Mouse (Mus musculus) intestine, embryonic 14.5 days (tissue): ENCODE results near the gene Hist1h2ae. TPM values are rescaled to one million over a fixed set of nuclear protein-coding genes. Genes with fewer than 3 reads are reported as not detected.
A peak's percentile ranks its signal among the peaks of the same experiment; 100 is the strongest.
"Not testable (repeated sequence)": the region's sequence is repeated elsewhere in the genome, so short reads cannot be mapped to it uniquely, and the experiment has no call there.

Experiments used
- ATAC-seq: fragments of 200-750 bp; cut with Nextera tagmentation; replicated peaks from 2 replicates; pipeline ENCODE4 v1.8.0; 2017; ENCODE audit warnings: low read depth, moderate number of reproducible peaks, moderate TSS enrichment, moderate library complexity; ENCODE audit not compliant: low FRiP score, low TSS enrichment
- DNase-seq: peaks from one replicate; pipeline ENCODE4 v3.0.0-alpha.2; 2018; ENCODE audit warnings: low spot score
- H3K27ac ChIP-seq: fragments of 300-500 bp; sonication (generic); 2 replicates; pipeline ENCODE4 v1.5.1; 2014; ENCODE audit warnings: low read depth, mild to moderate bottlenecking, control low read depth
- H3K27me3 ChIP-seq: fragments of 300-500 bp; sonication (generic); replicated peaks from 2 replicates; pipeline ENCODE4 v1.6.1; 2014; ENCODE audit warnings: low read length, control low read depth; ENCODE audit not compliant: control insufficient read depth, insufficient read depth
- H3K36me3 ChIP-seq: fragments of 300-500 bp; sonication (generic); 2 replicates; pipeline ENCODE4 v1.6.1; 2014; ENCODE audit warnings: low read length, control low read depth; ENCODE audit not compliant: control insufficient read depth, insufficient read depth
- H3K4me1 ChIP-seq: fragments of 300-500 bp; sonication (generic); replicated peaks from 2 replicates; pipeline ENCODE4 v1.6.1; 2014; ENCODE audit warnings: low read length, control low read depth, mixed read lengths; ENCODE audit not compliant: control insufficient read depth, insufficient read depth
- H3K4me2 ChIP-seq: fragments of 300-500 bp; sonication (generic); 2 replicates; pipeline ENCODE4 v1.6.1; 2014; ENCODE audit warnings: low read length
- H3K4me3 ChIP-seq: fragments of 300-500 bp; sonication (generic); 2 replicates; pipeline ENCODE4 v1.5.1; 2014; ENCODE audit warnings: low read depth, low read length, control low read depth, mixed read lengths
- H3K9ac ChIP-seq: fragments of 300-500 bp; sonication (generic); 2 replicates; pipeline ENCODE4 v1.6.1; 2014; ENCODE audit warnings: mild to moderate bottlenecking, low read length
- H3K9me3 ChIP-seq: fragments of 300-500 bp; sonication (generic); 2 replicates; pipeline ENCODE4 v1.6.1; 2016; ENCODE audit warnings: low read length, control low read depth; ENCODE audit not compliant: control insufficient read depth
- WGBS: fragments of 180-500 bp; shearing (Covaris S2); extraction: QIAGEN DNeasy Blood & Tissue Kit; methylation state at CpG from one replicate; pipeline ENCODE4 v1.1.7; 2014; 5-methylcytosine and 5-hydroxymethylcytosine counted together
- polyA plus RNA-seq: library from polyadenylated mRNA; unstranded; fragments of >200 nt; fragmentation: Nextera tagmentation; extraction: Ambion mirVana; gene quantifications from 2 replicates; pipeline ENCODE4 v1.2.1, GENCODE M21; 2014

The Hist1h2ae gene
- polyA plus RNA-seq, 1 experiment from 2014 or later = 106 TPM

DNA sequence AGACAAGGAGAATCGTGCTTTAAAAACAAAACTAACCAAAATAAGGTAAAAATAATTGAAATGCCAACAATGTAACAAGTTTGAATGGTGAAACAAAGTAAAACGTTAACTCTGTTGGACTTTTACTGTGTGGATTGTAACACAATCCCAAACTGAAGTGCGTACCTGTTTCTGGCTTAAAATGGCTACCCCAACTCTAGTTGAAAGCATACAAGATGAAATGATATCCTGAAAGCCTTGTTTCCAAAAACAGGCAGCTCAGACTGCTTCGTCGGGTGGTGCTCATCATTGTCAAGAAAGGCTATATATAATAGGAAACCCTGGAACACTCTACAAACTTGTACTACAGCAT lies 9.5 kb downstream of the Hist1h2ae start:
- not testable (repeated sequence) for ATAC-seq, H3K9me3 ChIP-seq, H3K27me3 ChIP-seq, DNase-seq, H3K4me1 ChIP-seq, H3K36me3 ChIP-seq
- peak overlapping the region; percentile 92 for H3K4me2 ChIP-seq
- 0% methylated on average over 2 of the region's 5 CpGs for WGBS
- H3K9ac ChIP-seq = peak overlapping the region; percentile 52
- peak overlapping the region; percentile 99 for H3K27ac ChIP-seq
- peak overlapping the region; percentile 38; the same call in 1 of the 2 replicates for H3K4me3 ChIP-seq

DNA sequence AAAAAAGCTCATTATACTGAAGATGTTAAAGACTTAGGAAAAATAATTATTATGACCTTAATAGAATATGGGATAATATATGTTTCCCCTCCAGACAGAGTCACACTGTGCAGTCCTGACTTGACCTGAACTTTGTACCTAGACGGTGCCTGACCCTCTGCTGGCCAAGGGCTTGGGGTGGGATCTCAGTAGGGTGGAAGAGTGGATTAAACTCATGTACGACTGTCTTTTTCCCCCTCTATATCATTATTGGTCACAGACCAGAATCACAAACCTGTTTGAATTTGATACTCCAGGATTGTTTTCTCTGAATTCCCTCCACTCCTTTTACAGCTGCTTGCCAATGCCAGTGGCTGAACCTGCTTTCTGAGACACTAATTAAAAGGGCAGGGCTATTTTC lies 10.3 kb downstream of the Hist1h2ae start:
- H3K27me3 ChIP-seq, H3K36me3 ChIP-seq, ATAC-seq, H3K4me1 ChIP-seq, H3K4me3 ChIP-seq, DNase-seq, H3K4me2 ChIP-seq, H3K9me3 ChIP-seq: not testable (repeated sequence)
- WGBS = 28% methylated on average over 2 of the region's 2 CpGs
- Histone ChIP-seq H3K27ac (peak overlapping the region; percentile 12; the same call in 1 of the 2 replicates), H3K9ac (0 out of 2 replicates have a peak overlapping the region, but pooled peaks have one; percentile 10)

DNA sequence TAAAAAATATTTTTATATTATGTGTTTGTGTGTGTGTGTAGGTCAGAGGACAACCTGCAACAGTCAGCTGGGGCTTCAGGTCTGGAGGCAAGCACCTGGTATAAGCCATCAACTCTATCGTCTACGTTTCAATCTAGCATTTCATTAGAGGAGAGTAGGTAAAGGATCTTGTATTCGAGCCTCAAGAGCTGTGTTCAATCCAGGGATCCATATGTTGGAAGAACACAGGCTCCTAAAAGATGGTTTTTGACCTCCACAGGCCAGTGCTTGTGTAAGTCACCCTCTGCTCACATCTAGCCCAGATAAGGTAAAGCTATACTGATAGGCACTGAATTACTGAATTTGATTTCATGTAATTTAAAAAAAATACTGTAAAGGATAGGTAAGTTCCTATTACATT lies 14.1 kb downstream of the Hist1h2ae start:
- no peak for DNase-seq
- Histone ChIP-seq H3K9ac (no peak overlapping the region), H3K4me2 (peak overlapping the region; percentile 93), H3K36me3 (no peaks in the 10 kb centered on the region), H3K27ac (peak overlapping the region; percentile 100), H3K27me3 (no peaks in the 10 kb centered on the region), H3K9me3 (no peaks in the 10 kb centered on the region), H3K4me3 (peak overlapping the region; percentile 71; the same call in 1 of the 2 replicates), H3K4me1 (peaks cover 12% of the 10 kb centered on the region)
- no peak for ATAC-seq
- WGBS = 68% methylated on average over 3 of the region's 3 CpGs

DNA sequence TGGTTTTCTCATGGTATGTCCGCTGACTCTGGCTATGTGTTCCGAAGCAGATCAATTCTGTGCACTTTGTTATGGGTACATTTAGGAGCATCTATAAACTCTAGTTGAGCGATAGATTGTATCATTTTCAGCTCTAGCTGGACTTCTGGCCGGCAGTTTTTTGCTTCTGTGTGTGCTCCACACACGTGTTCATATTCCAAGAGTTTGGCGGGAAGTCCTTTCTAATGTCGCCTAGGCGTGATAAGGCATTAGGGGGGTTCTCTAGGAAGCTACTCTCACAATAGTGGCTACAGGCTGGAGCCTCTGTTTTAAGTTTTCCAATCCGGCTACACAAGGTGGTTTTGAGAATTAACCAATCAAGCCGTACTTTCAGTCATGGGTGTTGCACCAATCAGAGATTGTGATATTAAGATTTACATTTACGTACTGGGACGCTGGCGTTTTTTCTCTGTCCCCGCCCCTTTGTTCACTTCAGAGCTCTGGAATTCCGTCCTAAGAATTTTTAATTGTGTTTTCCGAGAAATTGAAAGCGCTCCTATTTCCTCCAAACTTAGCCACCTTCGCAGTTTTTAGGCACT lies 15.1 kb downstream of the Hist1h2ae start:
- ATAC-seq (peak; percentile 77), DNase-seq (peak; percentile 88)
- Histone ChIP-seq H3K9ac (peak overlapping the region; percentile 96), H3K4me1 (peaks cover 15% of the 10 kb centered on the region), H3K27ac (peak overlapping the region; percentile 100), H3K27me3 (no peaks in the 10 kb centered on the region), H3K4me2 (peak overlapping the region; percentile 93), H3K4me3 (peak overlapping the region; percentile 71), H3K9me3 (no peaks in the 10 kb centered on the region), H3K36me3 (no peaks in the 10 kb centered on the region)
- WGBS = 1% methylated on average over 18 of the region's 18 CpGs

DNA sequence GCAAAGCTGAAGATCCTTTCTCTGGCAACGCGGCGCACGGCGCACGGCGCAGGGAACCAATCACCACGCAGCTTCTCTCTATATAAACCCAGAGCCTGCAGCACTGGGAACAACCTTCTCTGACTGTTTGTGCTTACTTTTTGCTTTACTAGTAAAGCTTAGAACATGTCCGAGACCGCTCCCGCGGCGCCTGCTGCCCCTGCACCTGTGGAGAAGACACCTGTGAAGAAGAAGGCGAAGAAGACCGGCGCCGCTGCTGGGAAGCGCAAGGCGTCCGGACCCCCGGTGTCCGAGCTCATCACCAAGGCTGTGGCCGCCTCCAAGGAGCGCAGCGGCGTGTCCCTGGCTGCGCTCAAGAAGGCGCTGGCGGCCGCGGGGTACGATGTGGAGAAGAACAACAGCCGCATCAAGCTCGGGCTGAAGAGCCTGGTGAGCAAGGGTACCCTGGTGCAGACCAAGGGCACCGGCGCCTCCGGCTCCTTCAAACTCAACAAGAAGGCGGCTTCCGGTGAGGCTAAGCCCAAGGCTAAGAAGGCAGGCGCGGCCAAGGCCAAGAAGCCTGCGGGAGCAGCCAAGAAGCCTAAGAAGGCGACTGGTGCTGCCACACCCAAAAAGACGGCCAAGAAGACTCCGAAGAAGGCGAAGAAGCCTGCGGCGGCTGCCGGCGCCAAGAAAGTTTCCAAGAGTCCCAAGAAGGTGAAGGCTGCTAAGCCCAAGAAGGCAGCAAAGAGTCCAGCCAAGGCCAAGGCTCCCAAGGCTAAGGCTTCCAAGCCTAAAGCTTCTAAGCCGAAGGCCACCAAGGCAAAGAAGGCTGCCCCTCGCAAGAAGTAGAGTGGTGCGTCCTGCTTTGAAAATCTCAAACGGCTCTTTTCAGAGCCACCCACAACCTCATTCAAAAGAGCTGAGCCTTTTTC lies 15.8 kb downstream of the Hist1h2ae start:
- ATAC-seq = peak; percentile 86
- H3K9me3 ChIP-seq = no peaks in the 10 kb centered on the region
- DNase-seq = peak; percentile 93
- peak overlapping the region; percentile 93 for H3K4me2 ChIP-seq
- H3K27ac ChIP-seq = peak overlapping the region; percentile 100
- H3K9ac ChIP-seq = peak overlapping the region; percentile 96
- WGBS = under 1% methylated on average over 53 of the region's 54 CpGs
- H3K4me1 ChIP-seq = peaks cover 16% of the 10 kb centered on the region
- no peaks in the 10 kb centered on the region for H3K27me3 ChIP-seq
- no peaks in the 10 kb centered on the region for H3K36me3 ChIP-seq
- H3K4me3 ChIP-seq = peak overlapping the region; percentile 71

DNA sequence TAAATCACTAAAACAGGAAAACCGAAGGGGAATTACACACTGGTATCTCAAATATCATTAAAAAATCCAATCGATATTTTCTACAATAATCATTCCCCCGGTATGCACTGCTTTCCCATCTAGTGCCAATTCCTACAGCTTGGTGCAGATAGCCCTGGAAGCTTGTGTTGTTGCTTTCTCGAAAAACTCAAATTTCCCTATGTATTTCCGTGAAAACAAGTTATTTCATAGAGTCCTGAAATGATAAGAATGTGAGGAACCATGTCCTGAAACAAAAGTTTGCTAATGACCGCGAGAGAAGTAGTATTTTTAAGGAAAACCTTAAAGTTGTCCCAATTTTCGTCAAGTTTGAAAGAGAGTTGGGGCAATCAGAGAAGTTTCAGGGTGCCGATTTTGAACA lies 16.6 kb downstream of the Hist1h2ae start:
- WGBS = 22% methylated on average over 9 of the region's 9 CpGs
- Histone ChIP-seq H3K27me3 (no peaks in the 10 kb centered on the region), H3K4me3 (peak overlapping the region; percentile 71), H3K9me3 (no peaks in the 10 kb centered on the region), H3K27ac (peak overlapping the region; percentile 100), H3K4me1 (peaks cover 16% of the 10 kb centered on the region), H3K4me2 (peak overlapping the region; percentile 93), H3K36me3 (no peaks in the 10 kb centered on the region), H3K9ac (peak overlapping the region; percentile 96)
- ATAC-seq = no peak
- no peak for DNase-seq

DNA sequence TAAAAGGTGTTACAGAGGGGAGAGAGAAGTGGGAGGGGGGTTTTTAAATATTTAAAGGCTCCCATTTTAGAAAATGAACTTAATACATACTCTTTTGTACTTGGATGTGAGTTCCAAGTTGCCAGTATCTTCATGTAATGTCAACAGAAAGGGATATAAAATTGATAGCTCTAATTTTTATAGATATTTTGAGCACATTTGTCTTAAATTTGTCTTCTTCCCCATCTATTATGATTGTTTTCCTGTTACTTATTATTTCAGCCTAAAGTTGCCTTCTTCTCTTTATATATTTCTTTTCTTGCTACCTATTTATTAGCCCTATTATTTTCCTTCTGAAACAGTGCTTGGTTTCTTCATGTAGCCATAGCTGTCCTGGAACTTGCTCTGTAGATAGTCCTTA lies 18.1 kb downstream of the Hist1h2ae start, which contains the start of gene Hist1h1d:
TSS of gene Hist1h1d (plus strand) at position 301 of the 400 bp plus-strand sequence.
- ATAC-seq (no peak), DNase-seq (no peak)
- H3K4me1 ChIP-seq = peaks cover 16% of the 10 kb centered on the region
- peak within 1 kb of the TSS; percentile 100 for H3K27ac ChIP-seq
- no peaks in the 10 kb centered on the region for H3K27me3 ChIP-seq
- peak within 1 kb of the TSS; percentile 93 for H3K4me2 ChIP-seq
- H3K9me3 ChIP-seq = no peaks in the 10 kb centered on the region
- H3K9ac ChIP-seq = peak within 1 kb of the TSS; percentile 71
- H3K4me3 ChIP-seq = no peak within 1 kb of the TSS
- H3K36me3 ChIP-seq = no peaks in the 10 kb centered on the region

DNA sequence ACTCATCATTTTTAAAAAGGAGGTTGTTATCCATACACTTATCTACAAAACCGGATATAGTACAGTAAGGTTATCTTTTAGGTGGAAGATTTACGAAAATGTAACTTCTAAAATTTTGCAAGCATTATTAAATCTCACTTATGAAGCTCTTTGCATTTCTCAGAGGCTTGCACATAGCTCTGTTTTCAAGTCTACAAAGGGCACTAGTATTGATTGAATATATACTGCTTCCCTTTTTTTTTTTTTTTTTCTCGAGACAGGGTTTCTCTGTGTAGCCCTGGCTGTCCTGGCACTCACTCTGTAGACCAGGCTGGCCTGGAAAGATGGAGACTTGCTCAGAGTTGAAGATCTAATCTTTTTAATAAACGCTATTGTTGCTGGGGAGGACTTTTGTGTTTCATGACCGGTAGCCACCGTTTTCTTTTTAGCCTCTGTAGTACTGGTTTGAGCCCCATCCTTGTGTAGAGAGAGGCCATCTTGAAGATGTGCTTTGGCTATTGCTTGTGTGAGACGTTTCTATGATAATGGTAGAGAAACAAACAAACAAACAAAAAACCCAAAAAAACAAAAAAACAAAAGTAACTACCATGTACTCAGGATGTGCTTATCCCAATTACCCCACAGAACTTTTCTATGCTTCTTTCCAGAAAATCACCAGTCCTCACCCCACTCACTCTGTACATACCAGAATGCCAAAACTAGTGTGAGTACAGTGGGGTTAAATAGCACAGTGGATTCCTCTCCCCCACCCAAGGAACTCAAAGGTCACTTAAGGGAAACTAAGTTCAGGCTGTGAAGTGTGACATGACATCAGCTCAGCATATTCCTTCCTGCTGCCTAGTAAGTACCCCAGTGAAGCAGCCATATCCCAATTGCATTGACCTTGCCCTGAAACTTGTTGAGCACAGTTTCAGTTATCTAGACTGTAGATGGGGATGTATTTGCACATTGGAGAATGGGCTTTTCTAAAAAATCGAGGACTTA lies 18.8 kb downstream of the Hist1h2ae start:
- DNase-seq (no peak), ATAC-seq (no peak)
- no peaks in the 10 kb centered on the region for H3K27me3 ChIP-seq

More for the DNA sequence above, 18.8 kb downstream of the Hist1h2ae start:
- no peaks in the 10 kb centered on the region for H3K9me3 ChIP-seq
- 49% methylated on average over 8 of the region's 8 CpGs for WGBS
- H3K27ac ChIP-seq = peak overlapping the region; percentile 94
- H3K4me2 ChIP-seq = peak overlapping the region; percentile 72
- H3K4me3 ChIP-seq = peak overlapping the region; percentile 17; the same call in 1 of the 2 replicates
- H3K9ac ChIP-seq = peak overlapping the region; percentile 71
- H3K4me1 ChIP-seq = peaks cover 16% of the 10 kb centered on the region
- no peaks in the 10 kb centered on the region for H3K36me3 ChIP-seq
